Mouse (Mus musculus) ovary, adult 18-20 months (tissue): ENCODE data around the gene Mrps14.

Experiments
- DNase-seq: peaks from one replicate; pipeline ENCODE4 v3.0.0; 2022; ENCODE audit warnings: low spot score, mixed read lengths

Mrps14 gene

DNA sequence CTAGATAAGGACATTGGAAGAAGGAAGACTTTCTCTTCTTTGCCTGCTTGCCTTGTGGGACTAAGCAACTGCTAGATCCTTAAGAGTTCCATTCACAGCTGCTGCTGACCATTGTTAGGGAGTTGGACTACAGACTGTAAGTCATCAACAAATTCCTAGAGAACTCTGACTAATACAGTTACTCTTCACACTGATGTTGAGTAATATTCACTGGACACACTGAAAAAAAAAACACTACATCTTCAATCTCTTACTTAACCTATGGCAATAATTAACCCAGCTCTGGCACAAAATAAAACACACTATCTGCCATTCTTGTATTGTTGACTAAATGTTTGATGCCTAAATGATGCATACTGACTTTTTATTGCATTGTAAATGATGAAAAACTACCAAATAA lies 32.8 kb downstream of the Mrps14 start:
- DNase-seq: no peak

- no peak for DNase-seq
Measured at GRCm38 (mm10) chr1:160231013-160231412, 36.0 kb downstream of the Mrps14 start.

DNA sequence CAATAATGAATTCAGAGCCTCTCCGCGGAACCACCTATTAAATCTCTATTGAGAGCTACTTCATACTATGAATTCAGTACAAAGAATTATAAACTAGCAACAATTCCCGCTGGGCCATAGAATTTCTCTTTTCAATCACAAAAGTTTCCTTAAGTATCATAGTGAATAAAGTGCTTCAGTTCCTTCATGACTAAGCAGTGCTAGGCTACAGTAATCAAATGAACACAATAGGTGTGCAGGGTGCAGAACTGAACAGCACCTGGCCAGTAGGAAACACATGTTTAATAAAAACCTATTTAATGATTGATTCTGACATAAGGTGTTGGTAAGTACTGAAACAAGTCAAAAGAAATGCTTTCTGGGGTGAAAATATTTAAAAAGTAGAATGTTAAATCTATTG lies 37.1 kb downstream of the Mrps14 start:
- DNase-seq: no peak

GRCm38 (mm10) chr1:160233921-160234320 lies 38.9 kb downstream of the Mrps14 start:
- no peak for DNase-seq

DNA sequence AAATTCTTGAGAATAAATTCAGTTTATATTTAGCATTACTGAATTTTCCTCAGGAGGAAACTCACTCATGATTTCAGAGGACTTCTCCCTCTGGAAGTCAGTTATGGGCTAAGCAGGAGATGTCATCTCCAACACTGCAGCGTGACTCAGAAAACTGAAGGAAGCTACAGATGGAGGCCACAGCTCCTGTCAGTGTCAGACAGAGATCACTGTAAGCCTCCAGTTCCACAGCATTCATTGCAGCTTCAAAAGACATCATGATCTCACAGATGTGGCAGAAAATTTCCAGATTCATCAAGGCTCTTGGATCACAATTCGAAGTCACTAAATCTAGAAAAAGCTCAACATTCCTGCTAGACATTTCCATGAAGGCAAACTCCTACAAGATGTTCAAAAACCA lies 43.0 kb downstream of the Mrps14 start:
- DNase-seq: no peak

GRCm38 (mm10) chr1:160238852-160239443 lies 43.9 kb downstream of the Mrps14 start:
- DNase-seq: no peak

DNA sequence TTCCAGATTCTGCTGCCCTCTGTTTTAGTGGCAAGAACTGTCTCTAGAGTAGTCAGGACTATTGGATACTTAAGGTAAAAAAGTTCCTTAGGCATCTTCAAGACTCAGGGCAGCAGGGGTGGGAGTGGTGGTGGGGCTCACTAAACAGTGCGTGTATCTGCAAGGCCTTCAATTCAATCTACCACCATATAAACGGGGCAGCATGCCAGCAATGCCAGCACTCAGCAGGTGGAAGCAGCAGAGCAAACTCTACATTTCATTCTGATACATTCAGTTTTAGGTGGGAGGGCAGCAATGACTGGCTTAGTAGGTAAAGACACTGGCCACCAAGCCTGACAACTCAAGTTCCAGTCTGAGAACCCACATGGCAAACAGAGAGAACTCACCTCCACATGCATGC lies 45.1 kb downstream of the Mrps14 start:
- no peak for DNase-seq

- DNase-seq: no peak
Measured at GRCm38 (mm10) chr1:160244689-160245088, 49.7 kb downstream of the Mrps14 start.

DNA sequence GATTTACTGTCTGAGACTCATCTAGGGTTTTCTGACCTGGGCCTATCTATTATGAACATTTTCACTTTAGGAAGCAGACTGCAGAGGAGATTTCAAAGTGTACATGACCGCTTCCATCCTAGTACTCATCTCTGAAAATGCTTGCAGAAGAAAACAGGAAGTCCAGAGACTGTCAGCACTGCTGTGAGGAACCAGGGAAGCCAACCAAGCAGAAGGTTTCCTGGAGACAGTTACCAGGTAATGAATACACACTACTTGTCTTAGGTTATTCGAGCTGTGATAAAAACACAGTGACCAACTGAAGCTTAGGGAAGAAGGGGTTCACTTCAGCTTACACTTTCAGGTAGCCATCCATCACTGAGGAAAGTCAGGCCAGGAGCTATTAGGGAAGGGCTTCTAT lies 50.9 kb downstream of the Mrps14 start:
- no peak for DNase-seq

GRCm38 (mm10) chr1:160246844-160247243 lies 51.8 kb downstream of the Mrps14 start:
- no peak for DNase-seq

GRCm38 (mm10) chr1:160247473-160247872 lies 52.5 kb downstream of the Mrps14 start:
- no peak for DNase-seq

- no peak for DNase-seq
Measured at GRCm38 (mm10) chr1:160249786-160250185, 54.8 kb downstream of the Mrps14 start.

GRCm38 (mm10) chr1:160250782-160251181 lies 55.8 kb downstream of the Mrps14 start:
- no peak for DNase-seq

DNA sequence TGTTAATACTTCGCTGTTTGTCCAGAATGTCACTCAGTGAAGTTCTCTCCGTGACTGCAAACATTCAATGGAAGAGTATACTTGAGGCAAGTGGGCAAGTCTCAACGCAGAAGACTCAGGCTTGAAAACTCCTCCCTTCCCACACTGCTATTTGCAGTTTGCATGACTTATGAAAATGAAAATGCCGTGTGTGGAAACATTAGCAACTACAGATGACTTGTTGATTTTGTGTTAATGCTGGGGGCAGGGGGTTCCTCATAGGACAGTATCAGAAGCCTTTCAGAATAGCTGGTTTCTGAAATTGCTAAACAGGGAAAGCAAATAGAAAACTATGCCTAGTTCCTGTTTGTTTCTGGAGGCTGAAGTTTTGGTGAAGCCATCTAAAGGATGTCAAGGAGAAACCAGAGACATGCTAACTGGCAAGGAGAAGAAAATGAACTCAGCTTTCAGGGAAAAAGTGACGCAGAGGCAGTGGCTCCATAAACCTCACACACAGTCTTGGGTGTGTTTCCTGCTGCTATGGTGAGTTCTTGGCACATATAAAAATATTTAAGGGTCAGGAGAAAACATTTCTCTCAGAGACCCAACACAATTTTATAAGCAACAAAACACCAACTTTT lies 56.5 kb downstream of the Mrps14 start:
- DNase-seq: no peak
